Mouse (Mus musculus): ENCODE results near the gene Fem1a.

- TF ChIP-seq CTCF (IDR thresholded peaks at IDR 0.05; ENCODE audit: borderline replicate concordance, insufficient read depth, low read depth, low read length), result no peak
- no peak for TF ChIP-seq POLR2A (IDR thresholded peaks at IDR 0.05; ENCODE audit: borderline replicate concordance, insufficient read depth, low read length)
Observed at GRCm38 (mm10) chr17:56262645-56263094, 6.1 kb downstream of the Fem1a start.
